Mouse (Mus musculus) forebrain, embryonic 11.5 days (tissue): ENCODE results near the gene Slc15a4. TPM values are rescaled to one million over a fixed set of nuclear protein-coding genes. Genes with fewer than 3 reads are reported as not detected.

Experiments used
- ATAC-seq: fragments of 200-750 bp; cut with Nextera tagmentation; replicated peaks from 2 replicates; pipeline ENCODE4 v1.8.0; 2017; ENCODE audit warnings: moderate TSS enrichment; ENCODE audit not compliant: low FRiP score
- DNase-seq: peaks from one replicate; pipeline ENCODE4 v3.0.0-alpha.2; 2017; ENCODE audit warnings: low spot score
- H3K27ac ChIP-seq: fragments of 300-500 bp; sonication (generic); 2 replicates; pipeline ENCODE4 v1.5.1; 2014; ENCODE audit warnings: low read depth, low read length
- H3K27me3 ChIP-seq: fragments of 300-500 bp; sonication (generic); 2 replicates; pipeline ENCODE4 v1.6.1; 2014; ENCODE audit warnings: mild to moderate bottlenecking, low read length, mixed read lengths; ENCODE audit not compliant: control insufficient read depth, insufficient read depth
- H3K36me3 ChIP-seq: fragments of 300-500 bp; sonication (generic); 2 replicates; pipeline ENCODE4 v1.6.1; 2014; ENCODE audit warnings: mild to moderate bottlenecking, low read length, moderate library complexity, mixed read lengths; ENCODE audit not compliant: control insufficient read depth, insufficient read depth
- H3K4me1 ChIP-seq: fragments of 300-500 bp; sonication (generic); replicated peaks from 2 replicates; pipeline ENCODE4 v1.6.1; 2014; ENCODE audit warnings: low read length, mixed read lengths; ENCODE audit not compliant: control insufficient read depth, insufficient read depth
- H3K4me2 ChIP-seq: fragments of 300-500 bp; sonication (generic); 2 replicates; pipeline ENCODE4 v1.6.1; 2014; ENCODE audit warnings: low read depth, mild to moderate bottlenecking, low read length, moderate library complexity, mixed read lengths; ENCODE audit not compliant: severe bottlenecking
- H3K4me3 ChIP-seq: fragments of 300-500 bp; sonication (generic); 2 replicates; pipeline ENCODE4 v1.5.1; 2014; ENCODE audit warnings: low read depth, low read length
- H3K9ac ChIP-seq: fragments of 300-500 bp; sonication (generic); 2 replicates; pipeline ENCODE4 v1.6.1; 2014; ENCODE audit warnings: low read length
- H3K9me3 ChIP-seq: fragments of 300-500 bp; sonication (generic); 2 replicates; pipeline ENCODE4 v1.6.1; 2016; ENCODE audit warnings: low read length, mixed read lengths; ENCODE audit not compliant: control insufficient read depth
- WGBS: fragments of 180-500 bp; shearing (Covaris S2); extraction: QIAGEN DNeasy Blood & Tissue Kit; methylation state at CpG from one replicate; pipeline ENCODE4 v1.1.7; 2014; 5-methylcytosine and 5-hydroxymethylcytosine counted together
- polyA plus RNA-seq: library from polyadenylated mRNA; unstranded; fragments of >200 nt; fragmentation: Nextera tagmentation; extraction: Ambion mirVana; gene quantifications from 2 replicates; pipeline ENCODE4 v1.2.1, GENCODE M21; 2014

Slc15a4 gene
- polyA plus RNA-seq, 1 experiment from 2014 or later: 24.5 TPM

DNA sequence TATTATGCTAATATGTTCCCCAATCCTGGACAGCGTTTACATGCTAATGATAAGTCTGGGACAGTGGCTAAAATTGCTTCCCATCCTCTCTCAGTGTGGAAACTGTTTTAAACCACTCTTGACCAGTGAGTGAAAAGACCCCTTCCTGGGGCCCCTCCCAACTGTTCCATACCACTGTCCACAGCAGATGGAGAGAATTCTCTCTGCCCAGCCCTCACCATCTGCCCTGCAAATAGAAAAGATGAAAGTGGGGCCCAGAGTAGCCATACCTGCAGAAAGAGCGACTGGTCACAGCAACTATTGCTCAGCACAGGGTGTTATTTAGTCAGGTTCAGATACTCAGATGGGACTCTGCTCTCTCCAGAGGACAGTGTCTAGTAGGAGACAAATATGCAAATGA, 84.6 kb downstream of the Slc15a4 start:
- no peak overlapping the region for H3K4me2 ChIP-seq
- H3K27ac ChIP-seq: no peak overlapping the region
- no peak overlapping the region for H3K9ac ChIP-seq
- no peak for DNase-seq
- WGBS: 75% methylated on average over 2 of the region's 2 CpGs
- ATAC-seq: no peak
- H3K9me3 ChIP-seq: no peaks in the 10 kb centered on the region
- no peaks in the 10 kb centered on the region for H3K4me1 ChIP-seq
- no peaks in the 10 kb centered on the region for H3K27me3 ChIP-seq
- H3K4me3 ChIP-seq: no peak overlapping the region
- no peaks in the 10 kb centered on the region for H3K36me3 ChIP-seq

DNA sequence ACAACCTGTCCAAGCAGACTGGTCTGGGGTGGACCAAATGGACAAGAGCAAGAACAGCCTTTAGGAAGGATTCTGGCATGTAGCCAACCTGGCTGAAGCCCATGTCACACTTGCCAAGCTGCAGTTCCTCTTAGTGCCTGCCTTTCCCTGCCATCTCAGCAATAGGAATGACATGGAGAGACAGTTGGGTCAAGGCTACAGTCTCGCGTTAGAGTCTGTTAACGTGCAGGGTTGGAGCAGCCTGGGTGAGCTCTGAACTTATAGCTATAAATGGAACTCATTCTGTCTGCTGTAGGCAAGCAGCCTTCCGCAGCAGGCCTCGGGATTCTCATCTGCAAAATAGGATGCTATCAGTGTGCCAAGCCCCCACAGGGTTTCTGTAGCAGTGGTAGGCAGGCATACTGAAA, 86.1 kb downstream of the Slc15a4 start:
- 91% methylated on average over 5 of the region's 5 CpGs for WGBS
- no peak overlapping the region for H3K9ac ChIP-seq
- no peaks in the 10 kb centered on the region for H3K36me3 ChIP-seq
- H3K4me3 ChIP-seq: no peak overlapping the region
- H3K4me1 ChIP-seq: no peaks in the 10 kb centered on the region
- H3K27ac ChIP-seq: no peak overlapping the region
- H3K27me3 ChIP-seq: no peaks in the 10 kb centered on the region
- H3K4me2 ChIP-seq: no peak overlapping the region
- no peaks in the 10 kb centered on the region for H3K9me3 ChIP-seq
- no peak for ATAC-seq
- DNase-seq: no peak

Other genes with a start within 250 kb of the Slc15a4 start
- gene Glt1d1, start 635 bp downstream of the Slc15a4 start, polyA plus RNA-seq: 1.5 TPM in 2 replicates